8 mouse cellular contexts compared by ENCODE assay signal in the genomic region with DNA sequence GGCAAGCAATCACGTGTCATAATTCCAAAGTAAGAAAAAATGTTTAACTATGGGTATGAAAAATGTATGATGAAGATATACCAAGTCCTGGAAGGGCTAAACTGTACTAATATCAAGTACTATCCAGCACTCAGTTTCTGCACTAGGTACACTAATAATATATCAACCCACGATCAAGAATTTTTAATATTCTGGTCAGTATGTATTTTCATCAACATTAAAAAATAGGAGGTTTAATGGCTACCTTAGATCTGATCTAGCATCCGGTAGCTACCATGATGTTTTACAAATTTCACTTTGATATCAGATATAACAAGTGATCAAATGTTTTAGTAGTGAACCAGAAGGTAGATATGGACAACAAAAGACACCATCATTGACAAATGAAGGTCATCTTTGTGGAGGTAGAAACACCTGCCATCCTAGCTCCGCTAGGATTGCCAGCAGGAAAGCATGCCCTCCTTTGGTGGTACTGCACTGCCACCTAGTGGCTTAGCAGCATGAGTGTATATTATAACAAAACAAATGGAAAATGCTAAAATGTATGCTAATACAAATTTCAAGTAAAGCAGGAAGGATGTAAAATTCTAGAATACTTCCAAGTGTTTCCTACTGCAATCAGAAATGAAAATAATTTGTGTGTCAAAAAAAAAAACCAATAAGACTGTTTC. TPM values are rescaled to one million over a fixed set of nuclear protein-coding genes. Genes with fewer than 3 reads are reported as not detected.
DNase-seq lines count a peak whose midpoint lies in the region; ATAC-seq and TF ChIP-seq lines count a peak whose summit lies in the region.

No protein-coding gene starts in this region.

- no peak; the same call in none of the 2 replicates for TF ChIP-seq RAD21 in MEL (IDR thresholded peaks at IDR 0.05; ENCODE audit: low read depth, low read length)

- H3K36me3 ChIP-seq in heart, adult 2 months (ENCODE audit: control insufficient read depth, insufficient read depth, low read length): no peaks in the 10 kb centered on the region
- H3K36me3 ChIP-seq in heart, embryonic 10.5 days: no peaks in the 10 kb centered on the region
- H3K36me3 ChIP-seq in MEL (ENCODE audit: control insufficient read depth in 1 of 2, insufficient read depth in 2 of 2, low read length in 2 of 2): no peaks in the 10 kb centered on the region
- no peaks in the 10 kb centered on the region for H3K36me3 ChIP-seq in forebrain, postnatal 0 days (ENCODE audit: insufficient read depth)
- H3K36me3 ChIP-seq in small intestine, adult 2 months (ENCODE audit: control insufficient read depth, insufficient read depth, low read length): no peaks in the 10 kb centered on the region

- no peaks in the 10 kb centered on the region for H3K9me3 ChIP-seq in heart, embryonic 10.5 days
- no peaks in the 10 kb centered on the region for H3K9me3 ChIP-seq in MEL (replicated peaks; ENCODE audit: insufficient read depth, low read length)
- H3K9me3 ChIP-seq in forebrain, postnatal 0 days (ENCODE audit: low read length): no peaks in the 10 kb centered on the region

- TF ChIP-seq EP300 in heart, adult 2 months (IDR thresholded peaks at IDR 0.05; ENCODE audit: insufficient read depth, low read depth, low read length): 0 out of 2 replicates have a peak, but pooled peaks have one; percentile 24
- TF ChIP-seq EP300 in MEL (IDR thresholded peaks at IDR 0.05; ENCODE audit: low read depth in 1 of 2, low read length in 2 of 2): no peak

- ATAC-seq in forebrain, postnatal 0 days: peak; percentile 73
- peak; percentile 91 for ATAC-seq in megakaryocyte progenitor cell, adult 5-6 weeks (replicated peaks; ENCODE audit: poor library complexity)

- H3K4me3 ChIP-seq in heart, adult 2 months: no peak overlapping the region
- no peak overlapping the region for H3K4me3 ChIP-seq in heart, embryonic 10.5 days
- H3K4me3 ChIP-seq in MEL (ENCODE audit: control insufficient read depth in 1 of 2, insufficient read depth in 1 of 2, low read depth in 2 of 2, low read length in 2 of 2): no peak overlapping the region
- no peak overlapping the region for H3K4me3 ChIP-seq in forebrain, postnatal 0 days (ENCODE audit: low read depth, low read length)
- no peak overlapping the region for H3K4me3 ChIP-seq in small intestine, adult 2 months (ENCODE audit: low read depth, low read length)

- DNase-seq in heart, adult 2 months: peak; percentile 18 to 62
- no peak for DNase-seq in heart, embryonic 10.5 days (ENCODE audit: low spot score)
- peak; percentile 66 for DNase-seq in MEL (ENCODE audit: low read depth, low spot score)
- DNase-seq in cerebellum, adult 18-20 months: peak; percentile 63 to 66
- peak; percentile 85 for DNase-seq in forebrain, postnatal 0 days
- peak; percentile 74 to 76 for DNase-seq in kidney, postnatal 4 days

- intact Hi-C loops in heart, adult 2 months (cut with DNase I): no loop called here

- WGBS in heart, adult 2 months: 31% methylated on average over 4 of the region's 4 CpGs
- 37% methylated on average over 4 of the region's 4 CpGs for WGBS in heart, embryonic 10.5 days
- 39% methylated on average over 4 of the region's 4 CpGs for WGBS in forebrain, postnatal 0 days
- 47% methylated on average over 4 of the region's 4 CpGs for WGBS in small intestine, adult 2 months

- H3K27me3 ChIP-seq in heart, adult 2 months (ENCODE audit: control insufficient read depth, insufficient read depth, low read length): no peaks in the 10 kb centered on the region
- no peaks in the 10 kb centered on the region for H3K27me3 ChIP-seq in heart, embryonic 10.5 days (ENCODE audit: insufficient read depth, poor library complexity, severe bottlenecking)
- no peaks in the 10 kb centered on the region for H3K27me3 ChIP-seq in MEL (ENCODE audit: control insufficient read depth in 1 of 2, insufficient read depth in 2 of 2, low read length in 2 of 2)
- no peaks in the 10 kb centered on the region for H3K27me3 ChIP-seq in forebrain, postnatal 0 days (ENCODE audit: insufficient read depth, low read length)
- no peaks in the 10 kb centered on the region for H3K27me3 ChIP-seq in small intestine, adult 2 months (ENCODE audit: control insufficient read depth, insufficient read depth, low read length)

- TF ChIP-seq CTCF in heart, adult 2 months (IDR thresholded peaks at IDR 0.05): peak; percentile 94
- peak; percentile 83 to 91 (median 84) for TF ChIP-seq CTCF in MEL (IDR thresholded peaks at IDR 0.05 in 2 of 3, conservative IDR thresholded peaks at IDR 0.05 in 1 of 3; ENCODE audit: control insufficient read depth in 1 of 3, insufficient read depth in 1 of 3, low read depth in 2 of 3, low read length in 3 of 3, poor library complexity in 1 of 3, severe bottlenecking in 1 of 3)
- TF ChIP-seq CTCF in forebrain, postnatal 0 days (IDR thresholded peaks at IDR 0.05; ENCODE audit: low read depth): peak; percentile 96
- TF ChIP-seq CTCF in small intestine, adult 2 months (IDR thresholded peaks at IDR 0.05; ENCODE audit: extremely low read depth, insufficient read length, insufficient replicate concordance, low read depth, low read length): peak; percentile 71; the same call in 1 of the 2 replicates

- no peak overlapping the region for H3K9ac ChIP-seq in heart, adult 2 months (ENCODE audit: low read depth, low read length)
- no peak overlapping the region for H3K9ac ChIP-seq in MEL (ENCODE audit: control insufficient read depth, low read depth, low read length, poor library complexity, severe bottlenecking)
- no peak overlapping the region for H3K9ac ChIP-seq in forebrain, postnatal 0 days

- H3K4me2 ChIP-seq in forebrain, postnatal 0 days (ENCODE audit: low read depth): no peak overlapping the region

- H3K79me2 ChIP-seq in heart, adult 2 months (replicated peaks; ENCODE audit: control insufficient read depth, insufficient read depth, low read length): no peaks in the 10 kb centered on the region
- H3K79me2 ChIP-seq in MEL (ENCODE audit: control insufficient read depth, insufficient read depth, low read length, poor library complexity): no peaks in the 10 kb centered on the region

- H3K27ac ChIP-seq in heart, adult 2 months: no peak overlapping the region
- H3K27ac ChIP-seq in heart, embryonic 10.5 days: no peak overlapping the region
- H3K27ac ChIP-seq in MEL (ENCODE audit: control insufficient read depth, low read depth, low read length): no peak overlapping the region
- H3K27ac ChIP-seq in forebrain, postnatal 0 days (ENCODE audit: low read depth, low read length): no peak overlapping the region
- no peak overlapping the region for H3K27ac ChIP-seq in small intestine, adult 2 months (ENCODE audit: insufficient read depth, low read depth, low read length)

- H3K4me1 ChIP-seq in heart, adult 2 months (ENCODE audit: control insufficient read depth, insufficient read depth, low read length): no peaks in the 10 kb centered on the region; the same call in 1 of the 2 replicates
- 0 out of 2 replicates have a peak, but pooled peaks cover under 1% of the 10 kb centered on the region for H3K4me1 ChIP-seq in heart, embryonic 10.5 days
- no peaks in the 10 kb centered on the region for H3K4me1 ChIP-seq in MEL (ENCODE audit: control insufficient read depth in 1 of 2, insufficient read depth in 2 of 2, low read length in 2 of 2)
- H3K4me1 ChIP-seq in forebrain, postnatal 0 days (ENCODE audit: insufficient read depth): no peaks in the 10 kb centered on the region
- H3K4me1 ChIP-seq in small intestine, adult 2 months (ENCODE audit: control insufficient read depth, insufficient read depth, insufficient read length, low read length): no peaks in the 10 kb centered on the region

- no peak for TF ChIP-seq POLR2A in heart, adult 2 months (IDR thresholded peaks at IDR 0.05; ENCODE audit: insufficient read depth, low read depth, low read length)
- no peak for TF ChIP-seq POLR2A in MEL (IDR thresholded peaks at IDR 0.05; ENCODE audit: control insufficient read depth in 1 of 2, insufficient read depth in 1 of 2, low read depth in 1 of 2, low read length in 2 of 2, poor library complexity in 1 of 2)
- no peak for TF ChIP-seq POLR2A in small intestine, adult 2 months (IDR thresholded peaks at IDR 0.05; ENCODE audit: low read depth, low read length)

TF ChIP-seq in MEL, 35 proteins besides CTCF, POLR2A, EP300 and RAD21:
- TF ChIP-seq NELFE (IDR thresholded peaks at IDR 0.05; ENCODE audit: low read depth, low read length) (no peak), SMC3 (IDR thresholded peaks at IDR 0.05; ENCODE audit: low read depth, low read length) (peak; percentile 81), ELF1 (IDR thresholded peaks at IDR 0.05; ENCODE audit: low read depth, low read length) (no peak), ZC3H11A (IDR thresholded peaks at IDR 0.05; ENCODE audit: low read depth, low read length) (peak; percentile 72; the same call in 1 of the 2 replicates)
TF ChIP-seq in MEL: peak in this region for 2.

RNA-seq across cellular contexts. Expression of gene Gm527, which starts 20.5 kb away (rescaled TPM):
- 1 to 10 TPM; 3.0 TPM for total RNA-seq in heart, adult 2 months (2021)
- polyA plus RNA-seq in heart, adult 2 months (2012; rRNA removed): 1.5 and 2.5 TPM in 2 replicates
- polyA plus RNA-seq in heart, embryonic 10.5 days (2016; fragmentation: Nextera tagmentation; extraction: Ambion mirVana): 1.4 and 2.4 TPM in 2 replicates
- total RNA-seq in MEL (2012; rRNA removed): 1.1 and 1.7 TPM in 2 replicates
- polyA plus RNA-seq in MEL (2012; ENCODE audit: insufficient read depth in 1 of 2, insufficient read length in 2 of 2, low read depth in 1 of 2, low replicate concordance in 2 of 2, missing spikeins in 1 of 2): 1 to 10 TPM in 1 of 2 experiments, not detected in 1; 2.6 TPM
- 12.2 and 24.8 TPM in 2 replicates for total RNA-seq in forebrain, postnatal 0 days (2014; rRNA removed)
- polyA plus RNA-seq in forebrain, postnatal 0 days (2015; fragmentation: Nextera tagmentation; extraction: Ambion mirVana): 1.6 and 2.1 TPM in 2 replicates
- total RNA-seq in megakaryocyte progenitor cell, adult 5-6 weeks (2015): 0.86 and 1.6 TPM in 2 replicates
- total RNA-seq in megakaryocyte progenitor cell, adult 5-6 weeks (2017): 0.42 and 1.3 TPM in 2 replicates
- 0.18 and 0.34 TPM in 2 replicates for polyA plus RNA-seq in small intestine, adult 2 months (2012; rRNA removed)
